Mouse (Mus musculus): ENCODE measurements at regions not wholly inside any gene's neighbourhood (a gene's known extent, or its start where the extent isn't known, plus 50 kb on each side); places are given as distances from the start of the nearest gene placed in this dataset.

GRCm38 (mm10) chr16:86646753-86647152, 707.2 kb upstream of the N6amt1 start:
- H3K9me3 ChIP-seq = no peaks in the 10 kb centered on the region
- no peak overlapping the region for H3K4me2 ChIP-seq
- no peak overlapping the region for H3K4me3 ChIP-seq
- ATAC-seq (ENCODE audit: extremely low read depth, insufficient number of reproducible peaks, low FRiP score, low TSS enrichment) = no peak
- no peaks in the 10 kb centered on the region for H3K36me3 ChIP-seq
- peaks cover 9% of the 10 kb centered on the region; the same call in 1 of the 2 replicates for H3K4me1 ChIP-seq
- H3K9ac ChIP-seq = no peak overlapping the region
- 42% methylated on average over 2 of the region's 2 CpGs for WGBS
- H3K27ac ChIP-seq (replicated peaks) = no peak overlapping the region
- no peaks in the 10 kb centered on the region for H3K27me3 ChIP-seq (replicated peaks)

- no peak overlapping the region for H3K9ac ChIP-seq
- no peaks in the 10 kb centered on the region for H3K27me3 ChIP-seq (replicated peaks)
- WGBS = 76% methylated on average over 1 of the region's 1 CpGs
- no peaks in the 10 kb centered on the region for H3K9me3 ChIP-seq
- no peak overlapping the region for H3K4me3 ChIP-seq
- H3K27ac ChIP-seq (replicated peaks) = peak overlapping the region; percentile 61
- ATAC-seq (ENCODE audit: extremely low read depth, insufficient number of reproducible peaks, low FRiP score, low TSS enrichment) = no peak
- peaks cover 9% of the 10 kb centered on the region; the same call in 1 of the 2 replicates for H3K4me1 ChIP-seq
- no peak overlapping the region for H3K4me2 ChIP-seq
- no peaks in the 10 kb centered on the region for H3K36me3 ChIP-seq
Measured at GRCm38 (mm10) chr16:86645436-86645835, 708.5 kb upstream of the N6amt1 start.

- Histone ChIP-seq H3K27ac (replicated peaks) (peak overlapping the region; percentile 61), H3K36me3 (no peaks in the 10 kb centered on the region), H3K4me1 (peaks cover 9% of the 10 kb centered on the region; the same call in 1 of the 2 replicates), H3K27me3 (replicated peaks) (no peaks in the 10 kb centered on the region), H3K9ac (no peak overlapping the region), H3K4me2 (no peak overlapping the region), H3K9me3 (no peaks in the 10 kb centered on the region), H3K4me3 (no peak overlapping the region)
- WGBS = 39% methylated on average over 2 of the region's 2 CpGs
- no peak for ATAC-seq (ENCODE audit: extremely low read depth, insufficient number of reproducible peaks, low FRiP score, low TSS enrichment)
Measured at GRCm38 (mm10) chr16:86644912-86645312, 709.1 kb upstream of the N6amt1 start.

- Histone ChIP-seq H3K36me3 (no peaks in the 10 kb centered on the region), H3K27ac (replicated peaks) (no peak overlapping the region), H3K4me3 (no peak overlapping the region), H3K9ac (no peak overlapping the region), H3K9me3 (no peaks in the 10 kb centered on the region), H3K27me3 (replicated peaks) (no peaks in the 10 kb centered on the region), H3K4me1 (no peaks in the 10 kb centered on the region), H3K4me2 (no peak overlapping the region)
- 81% methylated on average over 7 of the region's 7 CpGs for WGBS
- no peak for ATAC-seq (ENCODE audit: extremely low read depth, insufficient number of reproducible peaks, low FRiP score, low TSS enrichment)
Measured at GRCm38 (mm10) chr16:86604166-86604565, 702.5 kb upstream of the Adamts5 start.

- no peaks in the 10 kb centered on the region for H3K27me3 ChIP-seq (replicated peaks)
- peaks cover 10% of the 10 kb centered on the region for H3K4me1 ChIP-seq
- H3K4me2 ChIP-seq = no peak overlapping the region
- no peak overlapping the region for H3K4me3 ChIP-seq
- H3K9me3 ChIP-seq = no peaks in the 10 kb centered on the region
- no peaks in the 10 kb centered on the region for H3K36me3 ChIP-seq
- no peak overlapping the region for H3K9ac ChIP-seq
- WGBS = 34% methylated on average over 3 of the region's 3 CpGs
- ATAC-seq (ENCODE audit: extremely low read depth, insufficient number of reproducible peaks, low FRiP score, low TSS enrichment) = no peak
- 0 out of 2 replicates have a peak overlapping the region, but pooled peaks have one; percentile 28 for H3K27ac ChIP-seq (replicated peaks)
Measured at GRCm38 (mm10) chr16:86594992-86595391, 693.4 kb upstream of the Adamts5 start.

- Histone ChIP-seq H3K36me3 (no peaks in the 10 kb centered on the region), H3K4me1 (no peaks in the 10 kb centered on the region), H3K4me3 (no peak overlapping the region), H3K9ac (no peak overlapping the region), H3K9me3 (no peaks in the 10 kb centered on the region), H3K27me3 (replicated peaks) (no peaks in the 10 kb centered on the region), H3K27ac (replicated peaks) (no peak overlapping the region), H3K4me2 (no peak overlapping the region)
- WGBS = 77% methylated on average over 4 of the region's 4 CpGs
- ATAC-seq (ENCODE audit: extremely low read depth, insufficient number of reproducible peaks, low FRiP score, low TSS enrichment) = no peak
Measured at GRCm38 (mm10) chr16:86586044-86586443, 684.4 kb upstream of the Adamts5 start.

GRCm38 (mm10) chr16:86578281-86578680, 676.7 kb upstream of the Adamts5 start:
- no peak overlapping the region for H3K9ac ChIP-seq
- no peaks in the 10 kb centered on the region for H3K4me1 ChIP-seq
- no peak for ATAC-seq (ENCODE audit: extremely low read depth, insufficient number of reproducible peaks, low FRiP score, low TSS enrichment)
- H3K4me2 ChIP-seq = no peak overlapping the region
- no peak overlapping the region for H3K4me3 ChIP-seq
- no peak overlapping the region for H3K27ac ChIP-seq (replicated peaks)
- 74% methylated on average over 5 of the region's 5 CpGs for WGBS
- H3K9me3 ChIP-seq = no peaks in the 10 kb centered on the region
- H3K36me3 ChIP-seq = no peaks in the 10 kb centered on the region
- H3K27me3 ChIP-seq (replicated peaks) = no peaks in the 10 kb centered on the region

GRCm38 (mm10) chr16:86547465-86548043, 645.9 kb upstream of the Adamts5 start:
- no peak overlapping the region for H3K9ac ChIP-seq
- H3K27ac ChIP-seq (replicated peaks) = no peak overlapping the region
- H3K4me3 ChIP-seq = no peak overlapping the region
- no peak overlapping the region for H3K4me2 ChIP-seq
- no peak for ATAC-seq (ENCODE audit: extremely low read depth, insufficient number of reproducible peaks, low FRiP score, low TSS enrichment)
- no peaks in the 10 kb centered on the region for H3K4me1 ChIP-seq
- H3K36me3 ChIP-seq = no peaks in the 10 kb centered on the region
- 77% methylated on average over 4 of the region's 4 CpGs for WGBS
- no peaks in the 10 kb centered on the region for H3K27me3 ChIP-seq (replicated peaks)
- no peaks in the 10 kb centered on the region for H3K9me3 ChIP-seq

GRCm38 (mm10) chr16:86546905-86547304, 645.3 kb upstream of the Adamts5 start:
- Histone ChIP-seq H3K27me3 (replicated peaks) (no peaks in the 10 kb centered on the region), H3K9me3 (no peaks in the 10 kb centered on the region)

GRCm38 (mm10) chr16:86544121-86544520, 642.5 kb upstream of the Adamts5 start:
- H3K9ac ChIP-seq = no peak overlapping the region
- ATAC-seq (ENCODE audit: extremely low read depth, insufficient number of reproducible peaks, low FRiP score, low TSS enrichment) = no peak
- WGBS = 44% methylated on average over 1 of the region's 1 CpGs

More at GRCm38 (mm10) chr16:86546905-86547304, 645.3 kb upstream of the Adamts5 start:
- Histone ChIP-seq H3K4me2 (no peak overlapping the region), H3K27ac (replicated peaks) (no peak overlapping the region), H3K36me3 (no peaks in the 10 kb centered on the region), H3K4me1 (no peaks in the 10 kb centered on the region), H3K4me3 (no peak overlapping the region), H3K9ac (no peak overlapping the region)
- ATAC-seq (ENCODE audit: extremely low read depth, insufficient number of reproducible peaks, low FRiP score, low TSS enrichment) = no peak
- WGBS = 86% methylated on average over 3 of the region's 3 CpGs

GRCm38 (mm10) chr16:86536479-86536878, 634.9 kb upstream of the Adamts5 start:
- Histone ChIP-seq H3K4me1 (no peaks in the 10 kb centered on the region), H3K9me3 (no peaks in the 10 kb centered on the region), H3K27ac (replicated peaks) (no peak overlapping the region), H3K36me3 (no peaks in the 10 kb centered on the region), H3K4me2 (no peak overlapping the region), H3K9ac (no peak overlapping the region), H3K27me3 (replicated peaks) (no peaks in the 10 kb centered on the region), H3K4me3 (no peak overlapping the region)
- ATAC-seq (ENCODE audit: extremely low read depth, insufficient number of reproducible peaks, low FRiP score, low TSS enrichment) = no peak
- 49% methylated on average over 5 of the region's 5 CpGs for WGBS

More at GRCm38 (mm10) chr16:86544121-86544520, 642.5 kb upstream of the Adamts5 start:
- no peaks in the 10 kb centered on the region for H3K36me3 ChIP-seq
- H3K4me1 ChIP-seq = no peaks in the 10 kb centered on the region
- no peaks in the 10 kb centered on the region for H3K9me3 ChIP-seq
- H3K27me3 ChIP-seq (replicated peaks) = no peaks in the 10 kb centered on the region
- H3K4me3 ChIP-seq = no peak overlapping the region
- H3K4me2 ChIP-seq = no peak overlapping the region
- no peak overlapping the region for H3K27ac ChIP-seq (replicated peaks)

GRCm38 (mm10) chr16:86524135-86524534, 622.5 kb upstream of the Adamts5 start:
- Histone ChIP-seq H3K4me1 (no peaks in the 10 kb centered on the region), H3K4me3 (no peak overlapping the region), H3K9me3 (no peaks in the 10 kb centered on the region), H3K9ac (no peak overlapping the region), H3K36me3 (no peaks in the 10 kb centered on the region), H3K27ac (replicated peaks) (no peak overlapping the region), H3K27me3 (replicated peaks) (no peaks in the 10 kb centered on the region), H3K4me2 (no peak overlapping the region)
- WGBS = 80% methylated on average over 3 of the region's 3 CpGs
- 0 out of 2 replicates have a peak, but pooled peaks have one; percentile 25 for ATAC-seq (ENCODE audit: extremely low read depth, insufficient number of reproducible peaks, low FRiP score, low TSS enrichment)

Data from heart, embryonic 13.5 days (tissue).